Mouse (Mus musculus): ENCODE results near the gene Gm47791.

- TF ChIP-seq CTCF (IDR thresholded peaks at IDR 0.05; ENCODE audit: low read depth) (no peak), EP300 (IDR thresholded peaks at IDR 0.05; ENCODE audit: low read depth) (no peak)
Measured at GRCm38 (mm10) chr1:82788070-82788469, 17.0 kb upstream of the Gm47791 start.
